Mouse (Mus musculus) liver, adult 2 months (tissue): Measurements from ENCODE around the gene Odc1.

Experiments used
- CTCF ChIP-seq: fragments of 200-500 bp; IDR thresholded peaks from 2 replicates; pipeline ENCODE4 v1.5.1; 2011; ENCODE audit warnings: low read depth, low read length, control low read depth
- POLR2A ChIP-seq: fragments of 200-500 bp; IDR thresholded peaks from 2 replicates; pipeline ENCODE4 v1.6.1; 2011; ENCODE audit warnings: low read length, control low read depth; ENCODE audit not compliant: insufficient read depth; ENCODE audit errors: extremely low read depth

- TF ChIP-seq CTCF = no peak
- TF ChIP-seq POLR2A = no peak
These were observed 9.0 kb downstream of the Odc1 start for GRCm38 (mm10) chr12:17553627-17554026.
